Comparison of ENCODE assay signal across 8 mouse cellular contexts in genomic region chr6:54972929-54973211, GRCm38 (mm10). TPM values are rescaled to one million over a fixed set of nuclear protein-coding genes. Genes with fewer than 3 reads are reported as not detected.
DNase-seq lines count a peak whose midpoint lies in the region; ATAC-seq and TF ChIP-seq lines count a peak whose summit lies in the region.

No protein-coding gene starts in this region.

- no peak for TF ChIP-seq EP300 in liver, postnatal 0 days (IDR thresholded peaks at IDR 0.05; ENCODE audit: low read depth)

- H3K36me3 ChIP-seq in liver, postnatal 0 days (replicated peaks; ENCODE audit: insufficient read depth, low read length): no peaks in the 10 kb centered on the region

- no peak for TF ChIP-seq CTCF in embryonic fibroblast, embryonic 13.5 days (IDR thresholded peaks at IDR 0.05; ENCODE audit: borderline replicate concordance, insufficient read depth, low read length)
- TF ChIP-seq CTCF in liver, postnatal 0 days (IDR thresholded peaks at IDR 0.05; ENCODE audit: low read depth): no peak
- TF ChIP-seq CTCF in olfactory bulb, adult 2 months (IDR thresholded peaks at IDR 0.05; ENCODE audit: insufficient read depth, low read depth, low read length): no peak

- 0 out of 2 replicates have a peak, but pooled peaks have one; percentile 38 for ATAC-seq in liver, postnatal 0 days

- peak overlapping the region; percentile 26 for H3K4me3 ChIP-seq in embryonic fibroblast, embryonic 13.5 days (ENCODE audit: insufficient read depth, low read length)
- H3K4me3 ChIP-seq in liver, postnatal 0 days (ENCODE audit: low read depth, low read length): peak overlapping the region; percentile 56
- H3K4me3 ChIP-seq in olfactory bulb, adult 2 months (ENCODE audit: insufficient read depth, low read depth, low read length): 0 out of 2 replicates have a peak overlapping the region, but pooled peaks have one; percentile 6

- no peaks in the 10 kb centered on the region for H3K27me3 ChIP-seq in liver, postnatal 0 days (ENCODE audit: insufficient read depth, low read length)

- H3K9ac ChIP-seq in liver, postnatal 0 days (replicated peaks): peak overlapping the region; percentile 74

- peak; percentile 61 to 67 for DNase-seq in heart, adult 18-20 months
- no peak for DNase-seq in heart, postnatal 14 days
- DNase-seq in induced T-regulatory cell, adult 2 months (ENCODE audit: low read depth): peak; percentile 81
- no peak for DNase-seq in liver, postnatal 0 days
- DNase-seq in cerebellum, postnatal 14 days: no peak
- no peak for DNase-seq in urinary bladder, postnatal 14 days (ENCODE audit: low spot score)

- no peak for TF ChIP-seq POLR2A in embryonic fibroblast, embryonic 13.5 days (IDR thresholded peaks at IDR 0.05; ENCODE audit: low read depth, low read length)
- TF ChIP-seq POLR2A in olfactory bulb, adult 2 months (IDR thresholded peaks at IDR 0.05; ENCODE audit: insufficient read depth, low read depth, low read length): no peak

- no peak overlapping the region for H3K27ac ChIP-seq in embryonic fibroblast, embryonic 13.5 days (ENCODE audit: insufficient read depth, low read length)
- peak overlapping the region; percentile 71 for H3K27ac ChIP-seq in liver, postnatal 0 days (ENCODE audit: low read depth)
- H3K27ac ChIP-seq in olfactory bulb, adult 2 months (ENCODE audit: insufficient read depth, low read depth, low read length): no peak overlapping the region

- no peaks in the 10 kb centered on the region for H3K9me3 ChIP-seq in liver, postnatal 0 days (ENCODE audit: low read length)

- 0 out of 2 replicates have a peak, but pooled peaks cover 2% of the 10 kb centered on the region for H3K4me1 ChIP-seq in embryonic fibroblast, embryonic 13.5 days (ENCODE audit: control insufficient read depth, insufficient read depth, low read length)
- H3K4me1 ChIP-seq in liver, postnatal 0 days (ENCODE audit: insufficient read depth): peaks cover 5% of the 10 kb centered on the region; the same call in 1 of the 2 replicates
- peaks cover 10% of the 10 kb centered on the region for H3K4me1 ChIP-seq in olfactory bulb, adult 2 months (ENCODE audit: control insufficient read depth, insufficient read depth, low read length)

- H3K4me2 ChIP-seq in liver, postnatal 0 days (ENCODE audit: low read depth, low read length): peak overlapping the region; percentile 91

- 10% methylated on average over 5 of the region's 5 CpGs for WGBS in liver, postnatal 0 days (ENCODE audit: insufficient replicate concordance)
- WGBS in olfactory bulb, adult 2 months: 24% methylated on average over 5 of the region's 5 CpGs

- intact Hi-C loops in heart, postnatal 14 days (cut with DNase I): loop anchor here (5.0 kb wide), 2 partner anchors 56 to 156 kb away; partner anchors contain the start of gene Znrf2

RNA-seq across cellular contexts. Expression of gene Nod1, which starts 0.5 kb away (rescaled TPM):
- 10 to 100 TPM; 17.0 to 19.2 TPM for total RNA-seq in heart, adult 18-20 months (2021)
- 10 to 100 TPM; 17.5 to 20.6 TPM for total RNA-seq in heart, postnatal 14 days (2021)
- 5.9 and 7.3 TPM in 2 replicates for polyA plus RNA-seq in embryonic fibroblast, embryonic 13.5 days (2011; ENCODE audit: insufficient read length, low read depth, missing spikeins)
- 2.7 and 3.3 TPM in 2 replicates for polyA plus RNA-seq in liver, postnatal 0 days (2015; fragmentation: Nextera tagmentation; extraction: Ambion mirVana)
- polyA plus RNA-seq in olfactory bulb, adult 2 months (2012; ENCODE audit: insufficient read depth, insufficient read length, low replicate concordance, missing spikeins): not detected in 2 replicates

RNA-seq across cellular contexts. Expression of gene Ggct, which starts 19.9 kb away (rescaled TPM):
- 10 to 100 TPM; 21.5 to 28.2 TPM for total RNA-seq in heart, adult 18-20 months (2021)
- 10 to 100 TPM; 15.0 to 17.8 TPM for total RNA-seq in heart, postnatal 14 days (2021)
- polyA plus RNA-seq in embryonic fibroblast, embryonic 13.5 days (2011; ENCODE audit: insufficient read length, low read depth, missing spikeins): 7.2 and 14.8 TPM in 2 replicates
- polyA plus RNA-seq in liver, postnatal 0 days (2015; fragmentation: Nextera tagmentation; extraction: Ambion mirVana): 9.2 and 10.7 TPM in 2 replicates
- polyA plus RNA-seq in olfactory bulb, adult 2 months (2012; ENCODE audit: insufficient read depth, insufficient read length, low replicate concordance, missing spikeins): not detected in 2 replicates

Comparison
In these comparisons a context has a peak if more than half of its experiments do, and no peak if none do; other contexts are left out.
1. DNase-seq: peak in heart, adult 18-20 months (2 of 2) and induced T-regulatory cell, adult 2 months (single experiment); none in heart, postnatal 14 days (0 of 2), liver, postnatal 0 days (single experiment), cerebellum, postnatal 14 days (0 of 2) and urinary bladder, postnatal 14 days (single experiment).
2. H3K4me3 ChIP-seq: peak in every context shown above with its lines; median percentile 56 in liver, postnatal 0 days; 26 in embryonic fibroblast, embryonic 13.5 days; 6 in olfactory bulb, adult 2 months.